Mouse (Mus musculus): ENCODE data around the gene Shd. TPM values are rescaled to one million over a fixed set of nuclear protein-coding genes. Genes with fewer than 3 reads are reported as not detected.

The Shd gene
- polyA plus RNA-seq, 1 experiment: 2.2 TPM

- Histone ChIP-seq H3K4me1 (ENCODE audit: control insufficient read depth, insufficient read depth, insufficient read length) (peaks cover 52% of the 10 kb centered on the region), H3K36me3 (ENCODE audit: control insufficient read depth, insufficient read depth, low read length) (0 out of 2 replicates have a peak, but pooled peaks cover 2% of the 10 kb centered on the region), H3K4me3 (ENCODE audit: extremely low read depth, insufficient read depth, insufficient read length) (no peak overlapping the region), H3K27ac (ENCODE audit: insufficient read depth, low read length) (no peak overlapping the region), H3K27me3 (ENCODE audit: control insufficient read depth, insufficient read depth, low read length) (no peaks in the 10 kb centered on the region)
- WGBS: 50% methylated on average over 2 of the region's 2 CpGs
- no peak for TF ChIP-seq CTCF (IDR thresholded peaks at IDR 0.05; ENCODE audit: extremely low read depth, insufficient read depth, insufficient read length, insufficient replicate concordance)
- no peak for TF ChIP-seq POLR2A (IDR thresholded peaks at IDR 0.05; ENCODE audit: low read depth, low read length)
- no peak for DNase-seq (ENCODE audit: low read depth in 1 of 2, low spot score in 2 of 2)
These were observed 54.2 kb downstream of the Shd start for GRCm38 (mm10) chr17:56024476-56024875.

- Histone ChIP-seq H3K27ac (ENCODE audit: insufficient read depth, low read length) (no peak overlapping the region), H3K4me1 (ENCODE audit: control insufficient read depth, insufficient read depth, insufficient read length) (peaks cover 52% of the 10 kb centered on the region), H3K36me3 (ENCODE audit: control insufficient read depth, insufficient read depth, low read length) (0 out of 2 replicates have a peak, but pooled peaks cover 2% of the 10 kb centered on the region), H3K4me3 (ENCODE audit: extremely low read depth, insufficient read depth, insufficient read length) (no peak overlapping the region), H3K27me3 (ENCODE audit: control insufficient read depth, insufficient read depth, low read length) (no peaks in the 10 kb centered on the region)
- 73% methylated on average over 5 of the region's 5 CpGs for WGBS
- DNase-seq (ENCODE audit: low read depth in 1 of 2, low spot score in 2 of 2): no peak
- no peak for TF ChIP-seq CTCF (IDR thresholded peaks at IDR 0.05; ENCODE audit: extremely low read depth, insufficient read depth, insufficient read length, insufficient replicate concordance)
- no peak for TF ChIP-seq POLR2A (IDR thresholded peaks at IDR 0.05; ENCODE audit: low read depth, low read length)
These were observed 54.7 kb downstream of the Shd start for GRCm38 (mm10) chr17:56024931-56025330.

Other genes with a start within 250 kb of the Shd start
- gene Adgre4, start 220.5 kb upstream of the Shd start, polyA plus RNA-seq (2012; rRNA removed): 14.1 and 14.9 TPM in 2 replicates
- gene Zfp119a, start 91.5 kb upstream of the Shd start, polyA plus RNA-seq (2012; rRNA removed): 0.18 and 0.33 TPM in 2 replicates
- gene Zfp959, start 78.4 kb upstream of the Shd start, polyA plus RNA-seq (2012; rRNA removed): 0.88 and 0.96 TPM in 2 replicates
- 0.25 and 0.27 TPM in 2 replicates for gene Zfp119b, start 21.0 kb upstream of the Shd start, polyA plus RNA-seq (2012; rRNA removed)
- gene Ebi3, start 17.8 kb upstream of the Shd start, polyA plus RNA-seq (2012; rRNA removed): 36.3 and 44.8 TPM in 2 replicates
- gene Yju2, start 11.4 kb upstream of the Shd start, polyA plus RNA-seq (2012; rRNA removed): 8.2 and 10.5 TPM in 2 replicates
- gene Fsd1, start 16.0 kb downstream of the Shd start, polyA plus RNA-seq (2012; rRNA removed): 0.06 and 0.07 TPM in 2 replicates
- 9.1 and 12.0 TPM in 2 replicates for gene Stap2, start 35.1 kb downstream of the Shd start, polyA plus RNA-seq (2012; rRNA removed)
- gene Mpnd, start 35.2 kb downstream of the Shd start, polyA plus RNA-seq (2012; rRNA removed): 76.7 and 135 TPM in 2 replicates
- gene Sh3gl1, start 66.2 kb downstream of the Shd start, polyA plus RNA-seq (2012; rRNA removed): 72.3 and 80.8 TPM in 2 replicates
- 2.8 and 4.3 TPM in 2 replicates for gene Chaf1a, start 70.0 kb downstream of the Shd start, polyA plus RNA-seq (2012; rRNA removed)
- 45.3 and 56.4 TPM in 2 replicates for gene Ubxn6, start 104.6 kb downstream of the Shd start, polyA plus RNA-seq (2012; rRNA removed)
- gene Hdgfl2, start 109.2 kb downstream of the Shd start, polyA plus RNA-seq (2012; rRNA removed): 42.3 and 52.3 TPM in 2 replicates
- 2.3 and 3.0 TPM in 2 replicates for gene Plin4, start 139.3 kb downstream of the Shd start, polyA plus RNA-seq (2012; rRNA removed)
- 0.30 and 0.36 TPM in 2 replicates for gene Plin5, start 147.1 kb downstream of the Shd start, polyA plus RNA-seq (2012; rRNA removed)
- 56.0 and 79.2 TPM in 2 replicates for gene Lrg1, start 151.5 kb downstream of the Shd start, polyA plus RNA-seq (2012; rRNA removed)
- gene Sema6b, start 169.9 kb downstream of the Shd start, polyA plus RNA-seq (2012; rRNA removed): 9.1 and 11.8 TPM in 2 replicates
- 6.6 and 7.3 TPM in 2 replicates for gene Tnfaip8l1, start 192.0 kb downstream of the Shd start, polyA plus RNA-seq (2012; rRNA removed)
- gene Mydgf, start 213.5 kb downstream of the Shd start, polyA plus RNA-seq (2012; rRNA removed): 27.5 and 36.4 TPM in 2 replicates
- 34.4 and 46.4 TPM in 2 replicates for gene Dpp9, start 248.4 kb downstream of the Shd start, polyA plus RNA-seq (2012; rRNA removed)

Data from spleen, adult 2 months (tissue).